Mouse (Mus musculus) cerebellum, adult 2 months (tissue): ENCODE results near the gene Ttl. TPM values are rescaled to one million over a fixed set of nuclear protein-coding genes. Genes with fewer than 3 reads are reported as not detected.

Experiments
- DNase-seq, 2 experiments: peaks; one replicate each; pipeline ENCODE4 v3.0.0; 2021
- H3K27ac ChIP-seq: fragments of 200-500 bp; 2 replicates; pipeline ENCODE4 v1.5.1; 2012; ENCODE audit warnings: low read length, control low read depth, inconsistent platforms; ENCODE audit not compliant: insufficient read depth
- H3K27me3 ChIP-seq: fragments of 200-500 bp; 2 replicates; pipeline ENCODE4 v1.6.1; 2012; ENCODE audit warnings: inconsistent platforms, mild to moderate bottlenecking, low read length, moderate library complexity; ENCODE audit not compliant: control insufficient read depth, insufficient read depth
- H3K4me1 ChIP-seq: fragments of 200-500 bp; 2 replicates; pipeline ENCODE4 v1.6.1; 2011; ENCODE audit warnings: low read length; ENCODE audit not compliant: control insufficient read depth, insufficient read depth
- H3K4me3 ChIP-seq: fragments of 200-500 bp; replicated peaks from 2 replicates; pipeline ENCODE3; 2011; ENCODE audit warnings: mild to moderate bottlenecking, low read depth, low read length, control low read depth; ENCODE audit not compliant: insufficient read depth
- CTCF ChIP-seq: fragments of 200-500 bp; IDR thresholded peaks from 2 replicates; pipeline ENCODE4 v1.5.1; 2011; ENCODE audit warnings: low read depth, mild to moderate bottlenecking, control low read depth, low read length, moderate library complexity, borderline replicate concordance; ENCODE audit not compliant: insufficient read depth
- POLR2A ChIP-seq: fragments of 200-500 bp; IDR thresholded peaks from 2 replicates; pipeline ENCODE4 v1.6.1; 2011; ENCODE audit warnings: low read length, control low read depth, borderline replicate concordance; ENCODE audit not compliant: insufficient read depth
- WGBS: fragments of 180-500 bp; shearing (Covaris S2); methylation state at CpG from one replicate; pipeline ENCODE4 v1.1.7; 2018; 5-methylcytosine and 5-hydroxymethylcytosine counted together
- polyA plus RNA-seq: library from polyadenylated mRNA; depleted of rRNA; stranded (reverse); fragments of >200 nt; gene quantifications from 2 replicates; pipeline ENCODE4 v1.2.3, GENCODE M21; 2012

Ttl gene
- polyA plus RNA-seq, 1 experiment = 23.3 TPM

DNA sequence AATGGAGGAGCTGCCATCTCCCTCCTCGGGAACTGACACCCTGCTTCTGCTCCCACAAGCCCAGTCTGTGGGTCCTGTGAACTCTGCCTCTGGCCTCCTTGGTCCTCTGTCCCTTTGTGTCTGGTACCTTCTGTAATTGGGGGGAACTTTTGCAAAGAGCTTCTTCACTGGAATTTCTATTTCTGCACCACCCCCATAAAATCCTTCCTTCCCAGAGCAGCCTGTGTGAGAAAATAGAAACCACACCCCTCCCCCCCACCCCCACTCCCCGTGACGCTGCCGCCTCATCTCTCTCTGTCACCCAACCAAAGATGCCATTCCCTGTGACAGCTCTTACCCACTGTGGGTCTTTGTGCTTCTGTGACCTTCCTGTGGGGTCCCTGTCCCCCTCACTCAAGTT lies 24.6 kb downstream of the Ttl start:
- Histone ChIP-seq H3K27ac (no peak overlapping the region), H3K4me3 (no peak overlapping the region), H3K27me3 (no peaks in the 10 kb centered on the region), H3K4me1 (no peaks in the 10 kb centered on the region; the same call in 1 of the 2 replicates)
- 65% methylated on average over 4 of the region's 4 CpGs for WGBS
- TF ChIP-seq CTCF (no peak), POLR2A (no peak)
- no peak for DNase-seq

DNA sequence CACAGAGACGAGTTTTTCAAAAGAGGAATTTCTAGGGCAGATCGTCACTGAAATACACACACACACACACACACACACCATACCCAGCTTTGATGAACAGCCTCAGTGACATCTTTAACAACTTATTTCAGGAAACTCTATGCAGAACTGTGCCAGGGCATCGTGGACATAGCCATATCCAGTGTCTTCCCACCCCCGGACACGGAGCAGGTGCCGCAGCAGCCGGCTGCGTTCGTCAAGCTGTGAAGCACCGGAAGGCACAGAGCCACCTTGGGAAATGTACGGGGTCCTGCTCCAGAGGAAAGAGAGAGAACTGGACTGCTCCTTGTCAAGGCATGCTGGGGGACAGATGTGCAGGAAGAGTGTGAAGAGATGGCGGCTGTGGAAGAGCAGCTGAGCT lies 27.1 kb downstream of the Ttl start:
- no peaks in the 10 kb centered on the region for H3K27me3 ChIP-seq
- 84% methylated on average over 12 of the region's 12 CpGs for WGBS
- TF ChIP-seq CTCF = no peak
- no peak for TF ChIP-seq POLR2A
- DNase-seq = no peak
- no peak overlapping the region for H3K4me3 ChIP-seq
- H3K27ac ChIP-seq = no peak overlapping the region
- H3K4me1 ChIP-seq = no peaks in the 10 kb centered on the region; the same call in 1 of the 2 replicates

DNA sequence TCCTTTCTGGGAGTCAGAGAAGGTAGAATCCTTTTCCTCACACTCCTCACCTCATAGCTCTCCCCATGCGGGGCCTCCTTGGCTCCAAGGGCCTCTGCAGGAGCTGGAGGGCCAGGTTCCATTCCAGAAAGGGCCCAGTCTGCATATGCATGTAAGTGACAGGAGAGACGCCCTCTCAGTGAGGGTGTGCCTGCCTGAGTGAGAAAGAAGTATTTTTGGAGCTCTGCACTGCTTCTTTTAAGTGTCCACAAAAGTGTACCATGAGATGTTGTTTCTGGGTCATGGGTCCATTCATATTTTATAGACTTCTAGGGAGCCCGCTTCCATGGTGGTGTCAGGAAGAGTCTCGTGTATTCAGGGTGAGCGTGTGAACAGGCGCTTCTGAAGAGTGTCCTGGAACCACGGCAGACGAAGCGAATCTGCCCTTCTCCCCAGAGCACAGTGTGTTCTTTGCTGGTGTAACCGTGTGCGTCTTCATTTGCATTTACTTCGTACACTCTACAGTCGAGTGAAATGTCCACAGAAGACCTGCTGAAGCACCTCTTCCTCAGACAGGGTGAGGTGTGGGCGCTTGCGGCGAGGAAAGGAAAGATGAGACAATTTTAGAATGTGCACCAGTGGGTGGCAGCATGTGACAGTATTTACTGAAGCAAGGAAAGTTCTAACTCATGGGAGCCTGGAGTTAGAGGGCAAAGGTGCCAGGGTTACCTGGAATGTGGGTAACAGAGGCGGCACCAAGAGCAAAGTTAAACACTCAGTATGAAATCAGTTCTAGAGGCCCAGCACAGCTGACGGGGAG lies 28.4 kb downstream of the Ttl start:
- 87% methylated on average over 18 of the region's 18 CpGs for WGBS
- no peak for DNase-seq
- H3K4me1 ChIP-seq = no peaks in the 10 kb centered on the region; the same call in 1 of the 2 replicates
- no peak for TF ChIP-seq CTCF
- TF ChIP-seq POLR2A = no peak
- no peaks in the 10 kb centered on the region for H3K27me3 ChIP-seq
- no peak overlapping the region for H3K27ac ChIP-seq
- H3K4me3 ChIP-seq = no peak overlapping the region

DNA sequence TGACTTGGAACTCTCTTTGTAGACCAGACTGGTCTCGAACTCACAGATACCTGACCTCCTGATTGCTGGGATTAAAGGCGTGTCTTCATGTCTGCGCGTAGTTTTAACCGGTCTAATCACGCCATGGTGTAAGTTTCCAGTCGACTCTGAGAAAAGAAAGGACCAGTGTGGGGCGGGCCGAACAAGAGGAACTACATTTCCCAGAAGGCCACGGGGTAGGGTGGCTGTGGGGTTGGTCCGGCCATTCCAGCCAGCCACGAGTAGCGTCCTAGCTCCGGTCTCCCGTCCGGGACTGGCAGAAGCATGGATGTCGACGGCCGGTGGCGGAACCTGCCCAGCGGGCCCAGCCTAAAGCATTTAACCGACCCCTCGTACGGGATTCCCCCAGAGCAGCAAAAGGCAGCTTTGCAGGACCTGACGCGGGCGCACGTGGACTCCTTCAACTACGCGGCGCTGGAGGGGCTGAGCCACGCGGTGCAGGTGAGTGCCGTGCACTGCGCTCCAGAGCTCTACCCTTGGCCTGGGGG lies 35.1 kb downstream of the Ttl start, which contains the start of gene Polr1b:
Polr1b (plus strand) TSS at position 212 of the 527 bp plus-strand sequence.
- H3K27ac ChIP-seq = no peak within 1 kb of the TSS
- no peaks in the 10 kb centered on the region for H3K27me3 ChIP-seq
- DNase-seq = peak; percentile 93 to 94
- H3K4me1 ChIP-seq = peaks cover 3% of the 10 kb centered on the region
- WGBS = under 1% methylated on average over 35 of the region's 35 CpGs
- no peak for TF ChIP-seq CTCF
- peak; percentile 79; the same call in 1 of the 2 replicates for TF ChIP-seq POLR2A
- H3K4me3 ChIP-seq = peak within 1 kb of the TSS; percentile 88

DNA sequence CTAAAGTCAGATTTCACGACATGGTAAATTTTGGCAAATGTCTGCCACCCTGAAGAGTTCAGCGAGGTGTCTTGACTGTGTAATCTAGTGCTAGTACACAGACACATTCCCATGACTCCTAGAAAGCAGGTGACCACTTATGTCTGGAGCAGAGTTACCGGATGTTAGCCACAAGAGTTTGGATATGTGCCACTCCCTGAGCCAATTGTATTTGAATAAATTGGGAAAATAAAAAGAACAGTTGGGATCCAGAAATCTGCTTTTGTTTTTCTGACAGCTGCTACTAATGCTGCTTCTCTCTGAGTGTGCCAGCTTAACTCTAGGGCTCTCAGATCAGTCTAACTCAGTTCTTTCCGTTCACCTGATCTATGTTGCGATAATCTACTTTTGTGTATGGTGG lies 47.2 kb downstream of the Ttl start:
- no peak for DNase-seq
- TF ChIP-seq CTCF (no peak), POLR2A (no peak)
- H3K27me3 ChIP-seq = no peaks in the 10 kb centered on the region
- H3K27ac ChIP-seq = no peak overlapping the region
- 56% methylated on average over 5 of the region's 5 CpGs for WGBS
- no peak overlapping the region for H3K4me3 ChIP-seq
- H3K4me1 ChIP-seq = no peaks in the 10 kb centered on the region

DNA sequence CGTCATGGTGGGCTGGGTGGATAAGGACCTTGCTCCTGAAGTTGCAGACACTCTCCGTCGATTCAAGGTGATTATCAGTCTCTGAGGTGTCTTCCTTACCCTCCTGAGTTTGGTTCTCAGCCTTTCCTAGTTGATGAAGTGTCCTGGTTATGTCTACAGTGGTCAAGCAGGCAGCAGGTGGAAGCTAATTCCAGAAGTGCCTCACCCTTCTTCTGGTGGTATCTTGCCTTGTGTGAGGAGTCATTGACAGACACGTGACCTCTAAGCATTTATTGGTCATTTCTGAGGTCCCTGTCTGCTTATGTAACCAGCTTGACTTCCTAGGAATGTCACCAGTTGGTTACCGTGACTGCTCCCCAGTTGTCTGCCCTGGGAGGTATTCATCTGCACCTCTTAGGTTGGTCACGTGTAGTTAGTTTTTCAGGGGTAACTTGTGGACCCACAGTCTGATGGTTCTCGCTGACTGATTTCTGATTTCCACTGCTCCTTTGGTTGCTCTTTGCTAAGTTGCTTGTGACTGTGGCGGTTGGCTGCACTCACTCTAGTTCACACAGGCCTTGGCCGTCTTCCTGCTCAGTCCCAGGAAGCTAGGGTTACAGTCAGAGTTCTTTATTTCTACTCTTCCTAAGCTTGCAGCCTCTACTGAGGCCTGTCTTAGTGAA lies 50.1 kb downstream of the Ttl start:
- TF ChIP-seq POLR2A (no peak), CTCF (no peak)
- H3K4me3 ChIP-seq = no peak overlapping the region
- H3K27me3 ChIP-seq = no peaks in the 10 kb centered on the region
- no peak overlapping the region for H3K27ac ChIP-seq
- no peaks in the 10 kb centered on the region for H3K4me1 ChIP-seq
- WGBS = 90% methylated on average over 9 of the region's 9 CpGs
- DNase-seq = no peak

DNA sequence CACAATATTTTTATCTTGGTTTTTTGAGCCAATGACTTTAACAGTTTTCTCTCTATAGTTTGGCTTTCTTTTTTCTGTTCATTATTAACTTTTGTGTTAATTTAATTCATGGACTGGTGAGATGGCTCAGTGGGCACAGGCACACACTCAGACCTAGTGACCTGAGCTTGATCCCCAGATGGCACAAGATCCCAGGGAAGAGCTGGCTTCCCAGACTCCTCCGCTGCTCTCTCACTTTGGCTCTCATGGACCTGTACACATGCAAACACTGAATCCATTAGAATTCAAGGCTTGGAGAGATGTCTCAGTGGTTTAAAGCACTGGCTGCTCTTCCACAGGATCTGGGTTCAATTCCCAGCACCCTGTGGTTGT lies 50.6 kb downstream of the Ttl start:
- Histone ChIP-seq H3K27ac (no peak overlapping the region), H3K4me3 (no peak overlapping the region), H3K4me1 (no peaks in the 10 kb centered on the region), H3K27me3 (no peaks in the 10 kb centered on the region)
- WGBS = 100% methylated on average over 1 of the region's 1 CpGs
- no peak for DNase-seq
- TF ChIP-seq CTCF = no peak
- TF ChIP-seq POLR2A = no peak
